Mouse (Mus musculus) kidney, adult 8-10 months (tissue): ENCODE measurements at regions not wholly inside any gene's neighbourhood (a gene's known extent, or its start where the extent isn't known, plus 50 kb on each side); places are given as distances from the start of the nearest gene placed in this dataset.

Source experiments
- DNase-seq, 2 experiments: peaks; one replicate each; pipeline ENCODE4 v3.0.0; 2022

DNA sequence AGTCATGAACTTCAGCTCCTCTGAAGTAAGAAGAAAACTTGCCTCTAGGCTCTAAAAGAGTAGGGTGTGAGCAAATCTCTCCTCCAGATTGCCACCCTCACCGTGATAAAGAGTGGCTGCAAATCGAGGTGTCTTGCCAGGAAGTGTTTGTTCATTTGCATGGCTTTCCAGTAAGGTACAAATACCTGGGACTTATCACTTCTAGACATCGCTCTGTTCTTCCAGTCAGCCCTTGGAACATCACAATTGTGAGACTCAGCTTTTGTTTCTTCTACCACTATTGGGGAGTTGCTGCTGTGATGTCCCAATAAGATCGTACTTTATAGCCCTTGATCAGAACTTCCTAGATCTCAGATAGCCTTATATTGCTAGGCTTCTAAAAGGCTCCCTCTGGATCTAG lies 566.9 kb upstream of the A1bg start:
- DNase-seq = no peak

DNA sequence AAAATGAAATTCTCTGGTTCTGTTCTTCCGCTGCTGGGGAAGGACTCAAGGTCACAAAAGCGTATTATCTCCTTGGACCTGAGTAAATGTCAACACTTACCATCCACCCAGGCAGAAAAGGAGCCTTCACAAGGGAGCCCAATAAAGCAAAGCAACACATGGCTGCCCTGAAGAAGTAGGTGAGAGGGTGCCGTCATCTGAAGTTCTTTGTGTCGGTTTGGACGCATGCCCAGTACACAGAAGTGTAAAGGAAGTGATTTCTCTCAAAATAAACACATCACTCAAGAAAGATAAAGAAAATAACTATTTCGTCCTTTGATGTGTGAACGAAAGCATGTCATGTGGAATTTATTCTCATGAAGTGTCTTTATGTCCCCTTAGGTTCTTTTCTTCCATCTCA lies 559.0 kb upstream of the A1bg start:
- no peak for DNase-seq

DNA sequence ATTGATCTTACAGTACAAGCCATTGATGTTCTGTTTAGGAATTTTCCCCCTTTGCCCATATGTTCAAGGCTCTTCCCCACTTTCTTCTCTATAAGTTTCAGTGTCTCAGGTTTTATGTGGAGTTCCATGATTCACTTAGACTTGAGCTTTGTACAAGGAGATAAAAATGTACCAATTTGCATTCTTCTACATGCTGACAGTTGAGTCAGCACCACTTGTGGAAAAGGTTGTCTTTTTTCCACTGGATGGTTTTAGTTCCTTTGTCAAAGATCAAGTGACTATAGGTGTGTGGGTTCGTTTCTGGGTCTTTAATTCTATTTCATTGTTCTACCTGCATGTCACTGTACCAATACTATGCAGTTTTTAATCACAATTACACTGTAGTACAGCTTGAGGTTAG lies 551.1 kb upstream of the A1bg start:
- no peak for DNase-seq

DNA sequence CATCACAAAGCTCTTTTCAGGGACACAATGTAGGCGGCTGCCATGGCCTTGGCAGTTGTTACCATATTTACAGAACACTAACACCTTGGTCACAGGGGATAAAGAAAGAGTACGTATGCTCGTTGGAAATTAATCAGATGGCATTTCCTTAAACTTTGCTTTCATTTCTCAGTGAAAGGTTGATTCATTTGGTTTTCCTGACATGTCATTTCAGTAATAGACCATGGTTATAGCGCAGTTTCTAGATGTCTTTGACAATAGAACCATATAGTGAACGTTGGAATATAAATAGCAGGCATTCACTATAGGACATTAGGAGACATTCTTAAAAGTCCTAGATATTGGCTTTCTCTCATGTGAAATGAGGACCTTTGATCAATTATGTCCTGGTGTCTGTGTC lies 532.2 kb upstream of the A1bg start:
- no peak for DNase-seq

DNA sequence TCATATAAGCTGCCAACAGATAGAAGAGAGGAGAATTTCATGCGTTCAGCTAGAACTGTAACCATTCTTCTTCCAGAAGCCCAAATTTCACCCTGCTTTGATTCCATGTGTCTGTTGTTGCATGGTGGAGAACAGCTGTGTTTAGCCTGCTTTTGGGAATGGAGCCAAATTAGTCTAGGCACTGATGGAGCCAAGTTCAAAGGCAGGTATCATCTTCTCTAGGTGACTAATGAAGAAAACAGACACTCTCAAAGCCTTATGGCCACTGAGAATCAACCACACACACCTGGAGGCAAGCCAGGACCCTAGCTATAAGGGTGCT lies 531.5 kb upstream of the A1bg start:
- no peak for DNase-seq

DNA sequence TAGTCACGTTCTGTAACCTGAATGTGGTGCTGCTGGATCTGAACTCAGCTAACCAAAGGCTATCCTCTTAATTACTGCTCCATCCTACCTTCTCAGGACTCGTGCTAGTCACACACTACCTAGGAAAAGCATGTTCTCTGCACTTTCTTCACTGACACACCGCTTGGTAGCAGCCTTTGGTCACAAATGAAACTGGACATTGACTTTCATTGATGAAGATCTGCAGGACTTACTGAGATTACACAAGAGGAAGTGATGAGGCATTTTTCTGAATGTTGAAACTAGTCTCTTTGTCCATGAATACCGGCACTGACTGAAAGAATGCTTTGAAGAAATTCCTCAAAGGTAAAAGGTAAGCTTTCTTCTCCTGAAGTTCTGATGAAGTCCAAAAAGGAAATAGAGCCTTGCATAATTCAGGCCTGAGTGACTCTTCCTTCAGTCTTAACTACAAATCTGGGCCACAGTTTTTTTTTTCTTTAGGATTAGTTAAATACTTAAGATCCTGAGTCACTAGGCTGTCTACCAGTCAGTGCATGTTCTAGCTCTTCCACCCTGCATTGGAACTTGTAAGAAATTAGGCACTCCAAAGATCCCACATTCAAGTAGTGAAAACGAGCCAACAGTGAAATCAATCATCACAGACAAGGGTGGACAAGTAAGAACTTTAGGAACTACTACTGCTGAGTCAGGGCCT lies 531.0 kb upstream of the A1bg start:
- peak in 1 of 2 experiments; percentile 1 for DNase-seq

DNA sequence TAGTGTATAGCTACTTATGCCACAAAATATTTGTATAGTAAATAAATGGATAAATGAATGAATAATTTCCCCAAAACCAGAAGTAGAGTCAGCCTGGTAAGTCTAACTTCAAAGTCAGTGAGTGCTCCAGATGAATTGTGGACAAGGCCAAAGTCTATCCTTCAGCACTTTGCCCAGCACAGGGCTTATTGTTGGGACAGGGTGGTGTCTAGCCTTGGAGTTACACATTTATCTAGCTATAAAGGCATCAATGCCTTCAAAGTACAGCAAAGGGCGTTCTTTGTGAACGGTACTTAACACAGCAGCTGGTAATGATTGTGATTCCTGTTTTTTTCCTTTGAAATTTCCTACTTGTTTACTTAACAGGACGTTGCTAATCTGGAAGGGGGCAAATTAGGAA lies 527.4 kb upstream of the A1bg start:
- DNase-seq = peak; percentile 31

DNA sequence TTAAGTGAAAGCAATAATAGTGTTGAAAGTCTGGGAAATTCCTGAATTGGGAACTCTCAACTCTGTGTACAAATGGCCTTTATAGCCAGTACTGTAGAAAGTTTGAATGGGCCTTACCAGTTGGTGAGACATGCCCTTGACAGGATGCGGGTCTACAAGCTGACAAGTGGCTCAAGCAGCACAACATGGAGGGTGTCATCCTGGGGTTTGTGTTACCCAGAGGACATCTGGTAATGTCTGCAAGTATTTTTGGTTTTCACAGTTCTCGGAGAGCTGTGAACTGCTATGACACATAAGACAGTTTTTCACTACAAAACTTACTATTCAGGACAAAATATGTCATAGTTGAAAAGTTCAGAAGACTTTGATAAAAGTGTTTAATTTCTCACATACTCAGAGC lies 525.7 kb upstream of the A1bg start:
- no peak for DNase-seq

DNA sequence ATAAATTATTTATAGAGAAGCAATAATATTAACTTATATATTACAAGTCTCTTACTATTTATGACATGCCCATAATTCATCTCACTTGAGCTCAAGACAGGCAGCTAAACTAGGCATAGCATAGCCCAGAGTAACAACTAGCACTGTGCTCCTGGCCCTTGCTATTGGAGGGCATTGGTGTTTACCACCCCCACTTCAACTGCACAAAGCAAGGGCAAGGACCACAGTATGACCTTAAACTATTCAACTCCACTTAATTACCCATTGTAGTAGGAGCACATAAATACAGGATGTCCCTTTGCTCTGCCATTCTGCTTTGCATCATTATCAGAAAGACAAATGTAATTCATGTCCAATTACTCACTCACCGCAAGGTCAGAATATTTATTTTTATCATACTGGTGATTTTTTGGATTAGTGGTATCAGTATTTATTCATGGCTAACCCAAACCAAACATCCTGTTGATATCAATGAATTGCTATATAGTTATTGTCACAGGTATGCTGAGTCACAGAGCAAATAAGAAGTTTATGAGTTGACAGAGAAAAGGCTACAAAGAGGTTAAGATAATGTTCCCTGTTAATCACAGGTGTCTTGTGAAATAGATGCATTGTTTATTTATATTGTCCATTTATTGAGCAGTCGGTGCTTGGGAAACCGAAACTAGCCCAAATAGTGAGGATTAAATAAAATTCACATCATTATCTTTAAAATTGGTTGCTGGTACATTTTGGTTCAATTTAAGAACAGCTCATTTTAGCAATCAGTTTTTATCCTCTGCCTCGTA lies 523.4 kb upstream of the A1bg start:
- DNase-seq = no peak

DNA sequence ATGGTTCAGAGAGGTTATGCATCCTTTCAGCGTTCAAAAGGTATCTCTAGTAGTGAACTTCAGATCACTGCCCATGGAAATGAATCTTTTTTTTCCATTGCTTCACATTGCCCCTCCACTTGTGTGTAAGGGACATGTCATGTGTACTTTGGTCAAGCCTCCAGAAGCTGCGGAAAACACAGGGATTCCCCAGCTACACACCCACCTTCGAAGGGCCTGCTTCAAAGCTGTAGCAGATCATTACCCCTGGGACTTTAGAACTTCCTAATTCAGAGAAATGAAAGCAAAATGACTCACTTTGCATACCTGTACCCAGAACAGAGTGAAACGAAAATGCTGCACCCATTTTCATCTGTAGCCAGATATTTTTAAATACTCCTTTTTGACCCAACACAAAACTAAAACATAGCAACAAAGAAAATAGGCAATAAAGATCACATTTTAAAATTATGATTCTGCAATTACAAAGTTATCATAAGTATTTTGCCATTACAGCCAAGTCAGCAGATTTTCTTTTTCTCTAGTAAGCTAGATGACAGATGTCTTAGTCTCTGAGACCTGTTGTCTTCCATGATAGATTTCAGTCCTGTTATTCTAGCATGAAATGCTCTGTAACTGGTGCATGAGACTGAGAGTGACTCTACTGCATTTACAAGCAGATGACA lies 519.1 kb upstream of the A1bg start:
- DNase-seq = no peak

DNA sequence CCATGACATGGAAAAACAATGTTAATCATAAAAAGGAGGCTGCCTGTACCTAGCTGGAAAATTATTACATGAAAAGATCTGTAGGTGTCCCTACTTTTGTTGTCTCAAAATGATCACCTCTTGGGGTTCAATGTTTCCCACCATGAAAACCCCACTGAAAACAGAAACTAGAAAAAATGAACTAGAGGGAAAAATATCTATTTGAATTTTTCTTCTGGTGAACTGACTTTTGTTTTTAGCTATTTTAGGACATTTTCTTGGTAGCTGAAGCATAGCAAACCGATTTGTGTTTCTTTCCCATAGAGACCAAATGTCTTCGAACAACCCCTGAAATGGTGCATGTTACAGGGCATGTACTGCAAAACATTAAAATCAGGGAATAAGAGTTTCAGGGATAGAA lies 518.2 kb upstream of the A1bg start:
- DNase-seq = no peak

DNA sequence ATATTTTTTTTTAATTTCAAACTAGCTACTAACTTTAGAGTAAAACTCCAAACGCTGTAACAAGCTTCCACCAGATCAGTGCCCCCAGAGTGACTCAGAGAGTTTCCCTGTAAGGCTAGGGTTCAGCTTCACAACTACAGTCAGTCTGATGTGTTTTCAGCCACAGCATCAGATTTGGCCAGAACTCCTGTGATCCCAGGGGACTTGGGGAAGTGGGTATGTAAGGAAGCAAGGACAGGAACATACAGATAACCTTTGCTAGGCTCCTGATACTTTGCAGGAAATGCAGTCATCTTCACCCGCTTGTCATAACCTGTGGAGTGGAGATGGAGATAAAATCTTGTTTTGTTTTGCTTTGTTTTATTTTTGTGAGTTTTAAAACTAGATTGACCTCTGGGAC lies 517.5 kb upstream of the A1bg start:
- DNase-seq = peak; percentile 12 to 21

DNA sequence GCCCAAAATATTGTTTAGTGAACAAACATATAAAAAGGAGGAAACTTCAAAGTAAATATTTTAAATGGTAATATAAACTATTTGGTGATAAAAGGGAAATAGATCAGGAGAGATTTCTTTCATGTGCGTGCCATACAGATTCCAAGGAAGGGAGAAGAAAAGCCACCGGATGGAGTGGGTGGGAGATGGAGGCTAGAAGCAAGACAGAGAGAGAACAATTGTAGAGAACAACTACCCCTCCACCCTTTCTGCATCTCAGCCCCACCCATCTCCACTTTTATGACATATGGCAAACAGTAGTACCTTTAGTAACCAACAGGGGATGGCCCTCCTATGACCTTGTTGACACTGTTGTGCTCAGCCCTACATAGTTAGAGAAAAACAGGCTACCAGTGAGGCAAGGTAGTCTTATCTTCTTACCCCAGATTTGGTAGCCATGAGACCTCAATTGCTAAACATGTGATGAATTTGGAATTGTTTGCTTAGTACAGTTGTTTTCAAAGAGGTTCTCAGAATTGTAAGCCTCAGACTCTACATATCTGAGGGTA lies 516.9 kb upstream of the A1bg start:
- DNase-seq = no peak

DNA sequence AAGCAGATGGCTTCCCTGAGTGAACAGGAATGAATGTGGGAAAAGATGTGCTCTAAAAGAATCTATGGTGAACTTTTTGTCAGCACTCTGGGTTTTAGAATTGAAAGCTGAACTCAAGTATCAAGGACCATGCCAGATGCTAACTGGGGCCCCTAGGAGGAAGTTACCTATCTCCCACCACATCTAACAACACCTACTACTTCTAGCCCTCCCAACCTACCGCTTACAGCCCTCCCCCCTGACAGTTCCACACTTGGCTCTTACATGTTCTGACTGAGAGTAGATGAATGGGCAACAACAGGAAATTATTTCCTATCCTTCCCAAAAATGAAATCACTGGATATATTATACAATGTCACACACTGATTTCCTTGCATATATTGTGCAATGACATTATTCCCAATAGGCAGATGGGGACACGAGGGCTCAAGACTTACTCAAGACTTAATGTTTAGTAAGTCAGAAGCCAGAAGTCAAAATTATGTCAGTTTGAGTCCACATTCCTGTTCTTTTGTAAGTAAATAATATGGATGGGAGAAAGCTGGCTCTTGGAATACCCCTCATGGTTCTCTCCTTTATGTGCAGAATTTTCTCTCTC lies 506.1 kb upstream of the A1bg start:
- no peak for DNase-seq

DNA sequence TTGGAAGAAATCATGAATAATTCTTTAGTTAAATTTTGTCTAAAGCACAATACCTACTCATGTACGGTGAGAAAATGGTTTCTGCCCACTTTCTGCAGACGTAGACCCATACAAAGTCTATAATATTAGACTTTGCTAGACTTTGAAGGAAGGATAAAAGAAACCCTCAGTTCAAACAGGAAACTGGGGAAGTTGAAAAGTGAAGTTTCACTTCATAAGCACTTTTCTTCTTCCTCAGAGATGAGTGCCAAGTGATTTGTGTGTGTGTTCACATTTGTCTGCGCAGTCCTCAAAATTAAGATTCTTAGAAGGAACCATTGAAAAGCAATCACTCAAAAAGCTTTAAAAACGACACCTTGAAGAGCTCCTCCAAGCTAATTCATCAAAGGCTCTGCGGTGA lies 500.2 kb upstream of the A1bg start:
- DNase-seq = no peak

DNA sequence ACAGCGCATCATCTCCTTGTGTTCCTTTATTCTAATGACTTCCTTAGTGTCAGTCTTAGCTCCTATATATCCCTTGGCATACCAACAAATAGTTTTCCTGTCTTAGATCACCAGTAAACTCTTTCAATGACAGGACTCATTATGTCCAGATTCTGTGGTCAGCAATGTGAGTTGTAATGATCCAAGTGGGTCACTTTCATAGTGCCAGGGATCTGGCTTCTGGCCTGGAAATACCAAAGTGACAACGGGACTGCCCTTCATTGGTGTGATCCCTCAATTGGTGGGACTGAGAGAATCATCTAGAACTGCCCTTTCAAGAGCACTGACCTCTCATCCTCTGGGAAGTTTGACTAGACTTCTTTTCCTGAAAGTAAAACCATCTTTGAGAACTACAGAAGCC lies 494.7 kb upstream of the A1bg start:
- no peak for DNase-seq

DNA sequence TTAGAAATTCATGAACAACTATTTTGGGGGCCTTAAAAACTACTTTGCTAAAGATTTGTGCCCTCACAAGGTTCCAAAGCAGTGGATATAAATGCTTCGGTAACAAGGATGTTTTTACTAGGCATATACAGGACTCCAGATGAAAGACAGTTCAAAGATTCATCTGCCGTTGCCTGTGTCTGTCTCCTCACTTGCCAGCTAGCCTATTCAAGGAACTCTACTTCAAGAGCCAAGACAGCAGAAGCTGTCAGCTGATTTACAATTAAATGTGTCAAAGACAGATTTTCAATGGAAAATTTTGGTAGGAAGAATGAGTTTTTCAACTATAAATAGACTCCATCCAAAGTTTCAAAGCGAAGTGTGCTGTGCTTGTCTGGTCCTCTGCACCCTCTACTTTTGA lies 494.0 kb upstream of the A1bg start:
- DNase-seq = no peak

DNA sequence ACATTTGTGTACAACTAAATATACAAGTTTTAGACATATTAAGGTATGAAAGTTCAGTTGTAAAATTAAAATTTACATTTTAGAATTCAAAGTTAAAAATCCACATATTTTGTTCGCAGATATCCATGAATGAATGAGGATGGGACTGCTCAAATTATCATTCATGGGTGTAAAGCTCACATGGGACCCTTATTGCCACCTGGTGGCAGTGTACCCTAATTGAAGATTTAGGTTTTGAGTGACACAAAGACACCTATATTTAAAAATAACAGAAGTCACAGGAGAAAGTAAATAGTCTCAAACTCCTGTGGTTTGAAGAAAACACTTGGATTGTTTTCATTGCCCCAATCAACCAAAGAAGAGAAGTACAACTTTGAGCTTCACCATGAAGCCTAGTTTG lies 492.8 kb upstream of the A1bg start:
- peak in 1 of 2 experiments; percentile 19 for DNase-seq

DNA sequence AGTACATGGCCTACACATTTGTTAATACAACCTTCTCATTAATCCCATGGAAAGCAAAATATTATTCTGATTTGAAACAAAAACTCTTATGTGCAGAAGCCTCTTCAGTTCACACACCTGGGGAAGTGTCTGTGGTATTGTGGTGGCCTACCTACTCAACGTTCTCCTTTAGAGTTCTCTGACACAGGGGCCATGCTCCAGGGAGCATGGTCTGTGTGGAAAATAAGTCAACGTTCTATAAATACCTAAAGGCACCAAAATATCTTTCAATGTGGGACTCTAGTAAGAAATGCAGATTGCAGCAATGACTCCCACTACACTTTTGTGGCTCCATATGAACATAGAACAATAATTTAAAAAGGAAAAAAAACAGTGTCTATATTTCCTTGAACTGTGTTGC lies 489.0 kb upstream of the A1bg start:
- DNase-seq = no peak

DNA sequence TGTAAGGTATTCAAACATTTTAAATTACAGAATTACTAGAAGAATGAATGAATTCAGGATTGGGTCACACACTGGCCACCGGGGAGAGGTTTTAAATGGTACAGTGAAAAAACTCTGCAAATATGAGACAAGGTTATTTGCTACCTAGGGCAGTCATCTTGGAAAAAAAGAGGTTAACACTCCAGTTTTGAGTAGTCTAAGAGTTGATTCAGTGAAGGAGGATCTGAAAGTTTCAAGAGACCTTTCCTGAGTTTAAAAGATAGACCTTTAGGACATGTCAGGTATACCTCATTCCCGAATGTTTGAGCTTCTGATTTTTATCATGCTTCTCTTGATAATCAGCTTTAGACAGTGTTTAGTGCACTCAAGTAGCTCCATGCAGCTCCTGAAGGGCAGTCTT lies 488.0 kb upstream of the A1bg start:
- DNase-seq = no peak

DNA sequence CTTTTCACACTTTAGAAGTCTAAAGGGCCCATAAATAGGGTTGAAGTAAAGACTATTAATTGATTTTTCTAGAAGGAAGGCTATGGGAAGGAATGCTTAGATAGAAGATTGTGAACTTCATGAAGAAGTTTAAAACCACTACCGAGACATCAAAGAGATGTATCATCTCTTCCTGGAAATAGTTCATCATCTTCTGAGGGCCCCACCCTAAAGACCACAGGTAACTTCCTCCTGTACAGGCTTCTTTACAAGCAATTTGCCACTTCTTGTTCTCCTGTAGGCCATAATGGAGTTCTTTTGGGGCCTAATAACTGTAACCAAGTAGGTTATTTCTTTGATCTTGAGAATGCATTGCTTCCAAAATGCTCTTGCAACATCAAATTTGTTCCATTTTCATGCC lies 485.8 kb upstream of the A1bg start:
- no peak for DNase-seq

DNA sequence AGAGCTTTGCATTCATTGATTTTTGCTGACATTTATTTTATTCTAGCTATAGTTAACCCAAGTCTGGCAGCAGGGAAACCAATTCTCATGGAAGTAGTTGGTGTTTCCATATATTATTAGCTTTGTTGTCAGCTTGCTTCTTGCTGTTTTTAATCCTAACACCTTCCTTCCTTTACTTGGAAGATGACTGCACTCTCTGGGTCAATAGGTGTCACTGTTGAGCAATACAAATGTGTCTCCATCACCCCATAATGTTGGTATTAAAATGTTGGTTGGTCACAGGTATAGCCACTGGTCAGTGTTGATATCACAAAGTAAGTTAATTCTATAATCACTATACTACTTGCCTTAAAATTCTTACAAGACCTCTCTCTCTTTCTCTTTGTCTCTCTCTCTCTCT lies 477.9 kb upstream of the A1bg start:
- DNase-seq = no peak

DNA sequence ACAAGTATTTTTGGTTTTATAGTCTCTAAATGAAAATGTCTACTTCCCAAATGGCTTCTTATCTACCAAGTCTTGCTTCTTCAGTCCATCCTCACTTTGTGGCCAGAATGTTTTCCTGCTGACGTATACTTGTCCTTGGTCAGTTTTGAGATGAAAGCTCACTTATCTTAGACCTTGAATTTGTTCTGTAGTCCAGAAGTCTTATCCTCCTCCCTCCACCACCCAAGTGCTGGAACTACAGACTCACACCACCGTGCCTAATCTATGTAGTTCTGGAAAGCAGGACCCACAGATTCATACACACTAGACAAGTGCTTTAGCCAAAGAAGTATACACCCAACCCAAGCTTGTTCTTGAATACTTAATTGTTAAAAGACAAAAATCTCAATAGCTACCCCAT lies 477.2 kb upstream of the A1bg start:
- DNase-seq = no peak

DNA sequence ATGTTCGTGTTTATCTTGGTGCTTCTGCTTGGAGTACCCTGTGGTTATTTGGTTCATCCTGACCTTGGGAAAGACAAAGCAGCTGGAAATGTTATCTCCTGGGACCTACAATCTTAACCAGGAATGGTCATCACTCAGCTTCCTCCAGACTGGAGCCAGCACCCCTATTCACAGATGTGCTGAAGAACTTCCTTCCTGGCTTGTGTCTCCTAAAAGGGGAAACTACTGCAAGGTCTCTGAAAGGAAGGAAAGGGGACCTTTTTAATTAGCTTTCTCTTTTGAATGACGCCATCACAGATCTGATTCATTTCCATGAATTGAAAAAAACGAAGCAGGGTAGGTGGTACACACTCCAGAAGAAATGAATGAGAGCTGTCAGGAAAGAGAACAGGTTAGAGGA lies 476.0 kb upstream of the A1bg start:
- peak; percentile 4 for DNase-seq
